Mouse (Mus musculus) urinary bladder, adult 18-20 months (tissue): Measurements from ENCODE around the gene Gm3043.
"Not testable (repeated sequence)": the region's sequence is repeated elsewhere in the genome, so short reads cannot be mapped to it uniquely, and the experiment has no call there.

Source experiments
- DNase-seq, 2 experiments: peaks; one replicate each; pipeline ENCODE4 v3.0.0; 2022; ENCODE audit warnings: low spot score in 2 of 2, mixed read lengths in 2 of 2

Gm3043 gene

GRCm38 (mm10) chr14:3688483-3688882, at the start of gene Gm3043:
Gene Gm3043, plus strand, starts transcription at chr14:3688783.
- not testable (repeated sequence) for DNase-seq

DNA sequence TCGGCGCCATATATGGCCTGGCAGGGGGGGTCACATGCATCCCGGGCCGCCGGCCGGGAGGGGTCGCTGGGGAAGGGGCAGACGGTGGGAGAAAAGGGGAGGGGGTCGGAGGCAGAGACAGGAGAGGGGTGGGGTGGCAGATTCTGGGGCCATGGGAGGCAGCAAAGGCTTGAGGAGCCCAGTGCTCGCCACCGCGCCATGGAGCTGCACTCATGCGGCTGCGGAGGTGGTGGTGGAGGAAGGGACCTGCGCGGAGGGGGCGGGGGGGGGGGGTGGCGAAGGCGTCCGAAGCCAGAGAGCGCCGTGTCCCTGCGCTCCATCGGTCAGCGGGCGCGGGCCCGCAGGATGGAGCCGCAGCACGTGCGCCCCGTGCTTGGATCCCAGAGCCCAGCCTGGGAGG, 36.9 kb upstream of the Gm3043 start, which contains the start of gene Gm3020:
Gm3020 (plus strand) TSS at position 301 of the 400 bp plus-strand sequence.
- DNase-seq, result not testable (repeated sequence)
